Mouse (Mus musculus) regulatory T cell (primary cell): ENCODE measurements around the gene Phactr1.

Source experiments
- in situ Hi-C: fragments of 300-600 bp; cut with MboI, MseI; formaldehyde crosslinking; loops from one replicate; pipeline ENCODE4 v1.15.1; 2025; ENCODE audit warnings: high pct_unique_total_duplicates

Phactr1 gene

GRCm38 (mm10) chr13:43021031-43021430, 340.6 kb downstream of the Phactr1 start:
- in situ Hi-C loops: no loop called here

- in situ Hi-C loops: no loop called here
Observed at GRCm38 (mm10) chr13:43023005-43023404, 342.6 kb downstream of the Phactr1 start.

- in situ Hi-C loops: no loop called here
Observed at GRCm38 (mm10) chr13:43027568-43027967, 347.1 kb downstream of the Phactr1 start.

GRCm38 (mm10) chr13:43030222-43030621, 349.8 kb downstream of the Phactr1 start:
- in situ Hi-C loops: no loop called here

- in situ Hi-C loops: no loop called here
Observed at GRCm38 (mm10) chr13:43032451-43032850, 352.0 kb downstream of the Phactr1 start.

GRCm38 (mm10) chr13:43036510-43036909, 356.1 kb downstream of the Phactr1 start:
- in situ Hi-C loops: no loop called here

GRCm38 (mm10) chr13:43042766-43043165, 362.3 kb downstream of the Phactr1 start:
- in situ Hi-C loops: no loop called here

GRCm38 (mm10) chr13:43048553-43048952, 368.1 kb downstream of the Phactr1 start:
- in situ Hi-C loops: no loop called here

GRCm38 (mm10) chr13:43053201-43053600, 372.8 kb downstream of the Phactr1 start:
- in situ Hi-C loops: no loop called here

- in situ Hi-C loops: no loop called here
Observed at GRCm38 (mm10) chr13:43055136-43055535, 374.7 kb downstream of the Phactr1 start.

- in situ Hi-C loops: no loop called here
Observed at GRCm38 (mm10) chr13:43057104-43057503, 376.7 kb downstream of the Phactr1 start.

- in situ Hi-C loops: no loop called here
Observed at GRCm38 (mm10) chr13:43063355-43063754, 382.9 kb downstream of the Phactr1 start.

- in situ Hi-C loops: no loop called here
Observed at GRCm38 (mm10) chr13:43068716-43069265, 388.4 kb downstream of the Phactr1 start.

- in situ Hi-C loops: no loop called here
Observed at GRCm38 (mm10) chr13:43070496-43070895, 390.1 kb downstream of the Phactr1 start.

GRCm38 (mm10) chr13:43070971-43071370, 390.5 kb downstream of the Phactr1 start:
- in situ Hi-C loops: no loop called here

GRCm38 (mm10) chr13:43075456-43075855, 395.0 kb downstream of the Phactr1 start:
- in situ Hi-C loops: no loop called here

GRCm38 (mm10) chr13:43077485-43077884, 397.1 kb downstream of the Phactr1 start:
- in situ Hi-C loops: no loop called here

- in situ Hi-C loops: no loop called here
Observed at GRCm38 (mm10) chr13:43085226-43085625, 404.8 kb downstream of the Phactr1 start.

- in situ Hi-C loops: no loop called here
Observed at GRCm38 (mm10) chr13:43094365-43094764, 413.9 kb downstream of the Phactr1 start.

GRCm38 (mm10) chr13:43102943-43103342, 422.5 kb downstream of the Phactr1 start:
- in situ Hi-C loops: no loop called here

GRCm38 (mm10) chr13:43104496-43104895, 424.1 kb downstream of the Phactr1 start:
- in situ Hi-C loops: no loop called here

- in situ Hi-C loops: no loop called here
Observed at GRCm38 (mm10) chr13:43112280-43112679, 431.9 kb downstream of the Phactr1 start.

- in situ Hi-C loops: no loop called here
Observed at GRCm38 (mm10) chr13:43112707-43113106, 432.3 kb downstream of the Phactr1 start.

- in situ Hi-C loops: no loop called here
Observed at GRCm38 (mm10) chr13:43113141-43113540, 432.7 kb downstream of the Phactr1 start.
